Mouse (Mus musculus): ENCODE results near the gene Acaca. TPM values are rescaled to one million over a fixed set of nuclear protein-coding genes. Genes with fewer than 3 reads are reported as not detected.

The Acaca gene
- polyA plus RNA-seq, 1 experiment from 2014 or later = 18.9 TPM

- DNase-seq (ENCODE audit: low spot score) = peak; percentile 44
- no peak overlapping the region for H3K4me3 ChIP-seq
- H3K9me3 ChIP-seq (replicated peaks) = no peaks in the 10 kb centered on the region
- H3K4me1 ChIP-seq = peaks cover 35% of the 10 kb centered on the region
- H3K27me3 ChIP-seq (ENCODE audit: low read depth, poor library complexity, severe bottlenecking) = no peaks in the 10 kb centered on the region
- no peak overlapping the region for H3K27ac ChIP-seq (replicated peaks)
- 50% methylated on average over 1 of the region's 1 CpGs for WGBS
- H3K36me3 ChIP-seq = 0 out of 2 replicates have a peak, but pooled peaks cover 3% of the 10 kb centered on the region
These were observed 300.1 kb downstream of the Acaca start for GRCm38 (mm10) chr11:84429581-84429980.

GRCm38 (mm10) chr11:84430336-84430735 is 300.9 kb downstream of the Acaca start:
- 91% methylated on average over 4 of the region's 4 CpGs for WGBS
- Histone ChIP-seq H3K27ac (replicated peaks) (no peak overlapping the region), H3K4me1 (peaks cover 27% of the 10 kb centered on the region), H3K27me3 (ENCODE audit: low read depth, poor library complexity, severe bottlenecking) (no peaks in the 10 kb centered on the region), H3K4me3 (no peak overlapping the region), H3K9me3 (replicated peaks) (no peaks in the 10 kb centered on the region), H3K36me3 (0 out of 2 replicates have a peak, but pooled peaks cover 3% of the 10 kb centered on the region)
- DNase-seq (ENCODE audit: low spot score) = no peak

DNA sequence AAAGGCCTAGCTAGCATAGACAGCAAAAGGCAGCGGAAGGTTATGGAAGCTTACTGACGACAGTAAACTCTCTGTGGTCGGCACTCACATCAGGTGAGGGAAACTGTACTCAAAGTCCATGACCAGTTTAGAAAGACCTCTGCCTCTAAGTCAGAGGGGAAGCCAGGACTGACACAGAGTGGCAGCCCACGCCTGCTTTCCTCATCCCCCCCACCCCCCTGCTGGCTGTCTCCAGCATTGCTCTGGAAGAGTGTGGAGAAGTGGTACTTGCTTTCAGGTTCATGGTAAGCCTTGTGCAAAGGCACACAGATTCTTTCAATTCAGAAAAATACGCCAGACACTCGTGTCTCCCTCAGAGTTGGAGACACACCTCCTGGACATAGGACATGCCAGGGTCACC is 305.4 kb downstream of the Acaca start:
- Histone ChIP-seq H3K27me3 (ENCODE audit: low read depth, poor library complexity, severe bottlenecking) (no peaks in the 10 kb centered on the region), H3K4me3 (no peak overlapping the region), H3K27ac (replicated peaks) (no peak overlapping the region), H3K4me1 (peaks cover 17% of the 10 kb centered on the region), H3K9me3 (replicated peaks) (no peaks in the 10 kb centered on the region), H3K36me3 (peaks cover 3% of the 10 kb centered on the region; the same call in 1 of the 2 replicates)
- no peak for DNase-seq (ENCODE audit: low spot score)
- WGBS = 77% methylated on average over 6 of the region's 6 CpGs

DNA sequence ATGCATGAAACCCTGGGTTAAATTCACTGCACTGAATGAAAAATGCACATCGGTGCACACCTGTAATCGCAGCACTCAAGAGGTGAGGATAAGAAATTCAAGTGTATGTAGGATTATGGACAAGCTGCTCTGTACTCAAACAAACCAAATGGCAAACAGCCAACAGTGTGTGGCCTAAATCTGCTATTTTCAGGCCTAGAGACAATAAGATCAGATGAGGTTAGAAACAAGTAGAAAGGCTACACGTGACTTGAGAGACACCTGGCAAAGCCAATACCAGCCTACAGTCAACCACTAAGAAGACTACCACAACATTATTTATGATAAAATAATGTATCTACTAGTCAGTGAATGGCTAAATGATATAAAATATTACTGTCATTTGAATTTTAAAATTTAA is 310.9 kb downstream of the Acaca start:
- H3K36me3 ChIP-seq = peaks cover 23% of the 10 kb centered on the region
- no peaks in the 10 kb centered on the region for H3K4me1 ChIP-seq
- no peak overlapping the region for H3K4me3 ChIP-seq
- no peaks in the 10 kb centered on the region for H3K9me3 ChIP-seq (replicated peaks)
- no peak overlapping the region for H3K27ac ChIP-seq (replicated peaks)
- H3K27me3 ChIP-seq (ENCODE audit: low read depth, poor library complexity, severe bottlenecking) = no peaks in the 10 kb centered on the region
- WGBS = 97% methylated on average over 3 of the region's 3 CpGs
- DNase-seq (ENCODE audit: low spot score) = no peak

DNA sequence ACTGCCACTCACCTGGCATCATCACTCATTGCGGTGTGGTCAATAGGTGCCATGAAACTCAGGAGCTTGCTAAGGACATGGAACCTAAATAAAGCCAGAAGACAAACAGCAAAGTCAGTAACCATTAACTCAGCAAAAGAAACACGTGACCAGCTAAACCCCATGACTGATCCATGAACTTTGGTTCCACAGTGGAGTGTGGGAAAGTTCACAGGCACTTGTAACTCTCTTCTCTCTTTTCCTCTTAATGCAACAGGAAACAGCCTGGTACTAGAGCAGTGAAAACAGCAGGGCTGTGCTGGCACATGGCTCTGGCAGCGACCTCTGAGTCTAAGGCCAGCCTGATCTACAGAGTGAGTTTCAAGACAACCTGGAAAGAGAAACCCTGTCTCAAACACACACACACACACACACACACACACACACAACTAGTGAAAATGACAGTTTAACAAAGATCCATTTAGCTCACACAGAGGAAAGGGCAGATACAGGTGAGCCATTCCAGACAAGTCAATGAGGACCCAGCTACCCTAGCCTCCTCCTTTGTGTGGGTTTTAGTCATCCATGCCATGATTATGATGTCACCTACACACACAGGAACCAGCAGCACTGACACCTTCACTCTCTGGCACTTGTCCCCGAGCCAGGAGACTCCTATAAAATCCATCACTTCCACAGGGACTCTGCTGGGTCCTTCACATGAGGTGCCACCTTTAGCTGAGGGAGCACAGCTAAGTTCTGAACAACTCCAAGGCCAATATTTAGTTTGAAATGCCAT is 313.3 kb downstream of the Acaca start:
- Histone ChIP-seq H3K27me3 (ENCODE audit: low read depth, poor library complexity, severe bottlenecking) (no peaks in the 10 kb centered on the region), H3K36me3 (peaks cover 23% of the 10 kb centered on the region), H3K27ac (replicated peaks) (no peak overlapping the region), H3K4me1 (no peaks in the 10 kb centered on the region), H3K4me3 (no peak overlapping the region), H3K9me3 (replicated peaks) (no peaks in the 10 kb centered on the region)
- no peak for DNase-seq (ENCODE audit: low spot score)
- 93% methylated on average over 4 of the region's 4 CpGs for WGBS

Other genes starting within 250 kb of the Acaca start
- gene Ddx52, start 187.6 kb upstream of the Acaca start, polyA plus RNA-seq (2016; fragmentation: Nextera tagmentation; extraction: Ambion mirVana) = 45.8 and 46.1 TPM in 2 replicates
- gene Synrg, start 165.2 kb upstream of the Acaca start, polyA plus RNA-seq (2016; fragmentation: Nextera tagmentation; extraction: Ambion mirVana) = 11.0 and 15.3 TPM in 2 replicates
- gene Dusp14, start 60.4 kb upstream of the Acaca start, polyA plus RNA-seq (2016; fragmentation: Nextera tagmentation; extraction: Ambion mirVana) = 10.3 and 10.8 TPM in 2 replicates
- 36.4 and 37.8 TPM in 2 replicates for gene Tada2a, start 72 bp upstream of the Acaca start, polyA plus RNA-seq (2016; fragmentation: Nextera tagmentation; extraction: Ambion mirVana)
- not detected in 2 replicates for gene Gm11437, start 37.8 kb downstream of the Acaca start, polyA plus RNA-seq (2016; fragmentation: Nextera tagmentation; extraction: Ambion mirVana)